Mouse (Mus musculus): ENCODE results near the gene Gad1. TPM values are rescaled to one million over a fixed set of nuclear protein-coding genes. Genes with fewer than 3 reads are reported as not detected.

Gene Gad1
- polyA plus RNA-seq, 1 experiment from 2014 or later: 46.4 TPM

DNA sequence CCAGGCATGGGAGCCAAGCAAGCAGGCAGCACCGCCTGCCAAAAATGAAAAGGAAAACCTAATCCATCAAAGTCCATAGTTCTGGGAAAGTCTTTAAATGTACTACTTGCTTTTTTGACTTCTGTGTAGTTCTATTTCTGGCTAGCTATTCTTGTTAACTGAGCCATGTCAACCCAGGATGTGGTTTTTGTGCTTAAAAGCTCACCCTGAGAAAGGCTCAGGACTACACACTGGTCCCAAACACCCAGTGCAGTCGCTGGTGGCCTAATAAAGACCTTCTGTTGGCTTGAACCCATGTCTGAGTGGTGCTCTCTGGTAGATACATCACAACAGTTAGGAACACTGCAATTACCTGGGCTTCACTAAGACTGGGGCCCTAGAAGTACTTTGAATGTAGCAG lies 1.4 kb upstream of the Gad1 start:
- Histone ChIP-seq H3K4me2 (ENCODE audit: low read length) (no peak overlapping the region), H3K36me3 (ENCODE audit: control insufficient read depth, insufficient read depth, low read length) (no peaks in the 10 kb centered on the region), H3K27ac (ENCODE audit: low read depth, low read length) (no peak overlapping the region), H3K4me1 (ENCODE audit: control insufficient read depth, insufficient read depth, low read length) (no peaks in the 10 kb centered on the region), H3K9me3 (replicated peaks; ENCODE audit: control insufficient read depth, low read length) (no peaks in the 10 kb centered on the region), H3K9ac (ENCODE audit: low read length) (no peak overlapping the region), H3K4me3 (ENCODE audit: low read depth, low read length) (no peak overlapping the region), H3K27me3 (replicated peaks; ENCODE audit: control insufficient read depth, insufficient read depth, low read length) (no peaks in the 10 kb centered on the region)
- 91% methylated on average over 2 of the region's 2 CpGs for WGBS
- DNase-seq (ENCODE audit: low spot score) (no peak), ATAC-seq (no peak)

DNA sequence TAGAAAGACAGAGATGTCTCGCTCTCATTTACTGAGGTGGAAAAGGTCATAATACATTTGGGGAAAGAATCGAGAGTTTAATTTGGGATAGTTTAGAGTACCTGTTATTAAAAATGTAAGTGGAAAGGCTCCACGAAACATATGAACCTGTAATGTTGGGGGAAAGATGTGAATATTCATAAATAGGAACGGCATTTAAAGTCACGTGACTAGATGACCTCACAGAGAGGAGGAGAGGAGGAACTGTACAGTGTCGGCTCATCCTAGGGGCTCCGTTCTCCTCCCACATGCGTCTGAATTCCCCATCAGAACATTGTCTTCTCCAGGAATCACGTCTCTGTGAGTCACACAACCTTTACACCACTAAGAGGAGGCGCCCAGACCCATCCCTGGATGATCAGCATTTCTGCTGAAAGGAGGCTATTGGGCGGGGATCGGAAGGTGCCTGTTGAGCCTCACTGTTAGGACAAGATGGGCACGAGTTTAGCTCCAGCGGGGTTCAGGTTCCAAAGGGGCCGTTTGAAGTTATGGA lies 739 bp upstream of the Gad1 start:
- Histone ChIP-seq H3K9me3 (replicated peaks; ENCODE audit: control insufficient read depth, low read length) (no peaks in the 10 kb centered on the region), H3K4me3 (ENCODE audit: low read depth, low read length) (no peak overlapping the region), H3K9ac (ENCODE audit: low read length) (no peak overlapping the region), H3K4me1 (ENCODE audit: control insufficient read depth, insufficient read depth, low read length) (no peaks in the 10 kb centered on the region), H3K27me3 (replicated peaks; ENCODE audit: control insufficient read depth, insufficient read depth, low read length) (no peaks in the 10 kb centered on the region), H3K27ac (ENCODE audit: low read depth, low read length) (no peak overlapping the region), H3K36me3 (ENCODE audit: control insufficient read depth, insufficient read depth, low read length) (no peaks in the 10 kb centered on the region), H3K4me2 (ENCODE audit: low read length) (no peak overlapping the region)
- WGBS: 86% methylated on average over 15 of the region's 15 CpGs
- no peak for DNase-seq (ENCODE audit: low spot score)
- ATAC-seq: no peak

GRCm38 (mm10) chr2:70553826-70554225 lies 954 bp downstream of the Gad1 start:
- Histone ChIP-seq H3K4me2 (ENCODE audit: low read length) (no peak overlapping the region), H3K9ac (ENCODE audit: low read length) (no peak overlapping the region), H3K36me3 (ENCODE audit: control insufficient read depth, insufficient read depth, low read length) (no peaks in the 10 kb centered on the region), H3K4me3 (ENCODE audit: low read depth, low read length) (no peak overlapping the region), H3K4me1 (ENCODE audit: control insufficient read depth, insufficient read depth, low read length) (no peaks in the 10 kb centered on the region), H3K9me3 (replicated peaks; ENCODE audit: control insufficient read depth, low read length) (no peaks in the 10 kb centered on the region), H3K27me3 (replicated peaks; ENCODE audit: control insufficient read depth, insufficient read depth, low read length) (no peaks in the 10 kb centered on the region), H3K27ac (ENCODE audit: low read depth, low read length) (no peak overlapping the region)
- WGBS: 84% methylated on average over 3 of the region's 3 CpGs
- ATAC-seq (no peak), DNase-seq (ENCODE audit: low spot score) (no peak)

DNA sequence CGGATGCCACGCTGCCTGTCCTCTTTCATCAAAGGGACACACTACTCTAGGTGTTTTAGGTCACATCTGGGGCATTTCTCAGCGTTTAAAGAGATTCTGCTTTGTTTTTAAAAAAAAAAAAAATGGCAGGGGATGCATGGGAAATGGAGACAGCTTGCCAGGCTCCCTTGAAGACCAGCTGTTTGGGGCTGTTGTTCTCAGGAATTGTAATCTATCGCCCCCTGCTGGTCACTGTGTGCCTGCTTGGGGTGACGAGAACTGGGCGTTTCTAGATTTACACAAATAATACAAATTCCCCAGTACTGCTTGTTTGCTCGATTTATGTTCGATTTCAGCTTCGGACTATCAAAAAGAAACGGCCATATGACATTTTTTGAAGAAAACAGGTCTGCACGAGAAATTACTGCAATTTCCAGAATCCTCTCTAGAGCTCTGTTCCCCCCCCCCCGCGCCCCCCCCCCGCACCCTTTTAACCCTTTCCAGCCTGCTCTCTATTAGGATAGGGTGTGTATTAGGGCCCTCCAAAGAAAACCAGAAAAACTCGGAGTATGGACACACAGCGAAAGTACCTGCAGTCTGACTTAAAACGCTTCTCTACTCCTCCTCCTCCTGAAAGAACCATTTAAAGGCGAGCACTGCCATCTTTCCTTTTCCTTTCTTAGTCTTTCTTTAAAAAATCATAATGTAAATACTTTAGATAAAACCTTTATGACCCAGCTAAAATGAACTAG lies 5.4 kb downstream of the Gad1 start:
- H3K4me3 ChIP-seq (ENCODE audit: low read depth, low read length): peak overlapping the region; percentile 0; the same call in 1 of the 2 replicates
- ATAC-seq (peak; percentile 74), DNase-seq (ENCODE audit: low spot score) (peak; percentile 98)
- H3K36me3 ChIP-seq (ENCODE audit: control insufficient read depth, insufficient read depth, low read length): no peaks in the 10 kb centered on the region
- H3K9me3 ChIP-seq (replicated peaks; ENCODE audit: control insufficient read depth, low read length): no peaks in the 10 kb centered on the region
- 7% methylated on average over 18 of the region's 18 CpGs for whole genome bisulfite sequencing
- H3K27ac ChIP-seq (ENCODE audit: low read depth, low read length): no peak overlapping the region; the same call in 1 of the 2 replicates
- peaks cover 37% of the 10 kb centered on the region for H3K27me3 ChIP-seq (replicated peaks; ENCODE audit: control insufficient read depth, insufficient read depth, low read length)
- H3K4me2 ChIP-seq (ENCODE audit: low read length): peak overlapping the region; percentile 68; the same call in 1 of the 2 replicates
- no peaks in the 10 kb centered on the region for H3K4me1 ChIP-seq (ENCODE audit: control insufficient read depth, insufficient read depth, low read length)
- H3K9ac ChIP-seq (ENCODE audit: low read length): peak overlapping the region; percentile 37; the same call in 1 of the 2 replicates

GRCm38 (mm10) chr2:70558843-70559451 lies 6.1 kb downstream of the Gad1 start:
- H3K27ac ChIP-seq (ENCODE audit: low read depth, low read length): no peak overlapping the region
- H3K27me3 ChIP-seq (replicated peaks; ENCODE audit: control insufficient read depth, insufficient read depth, low read length): peaks cover 44% of the 10 kb centered on the region
- no peaks in the 10 kb centered on the region for H3K9me3 ChIP-seq (replicated peaks; ENCODE audit: control insufficient read depth, low read length)
- WGBS: 14% methylated on average over 24 of the region's 24 CpGs
- H3K36me3 ChIP-seq (ENCODE audit: control insufficient read depth, insufficient read depth, low read length): no peaks in the 10 kb centered on the region
- H3K4me2 ChIP-seq (ENCODE audit: low read length): peak overlapping the region; percentile 68
- ATAC-seq (no peak), DNase-seq (ENCODE audit: low spot score) (no peak)
- no peak overlapping the region for H3K9ac ChIP-seq (ENCODE audit: low read length)
- no peaks in the 10 kb centered on the region for H3K4me1 ChIP-seq (ENCODE audit: control insufficient read depth, insufficient read depth, low read length)
- H3K4me3 ChIP-seq (ENCODE audit: low read depth, low read length): peak overlapping the region; percentile 0; the same call in 1 of the 2 replicates

GRCm38 (mm10) chr2:70559520-70559919 lies 6.6 kb downstream of the Gad1 start:
- Histone ChIP-seq H3K9ac (ENCODE audit: low read length) (no peak overlapping the region), H3K36me3 (ENCODE audit: control insufficient read depth, insufficient read depth, low read length) (no peaks in the 10 kb centered on the region), H3K27me3 (replicated peaks; ENCODE audit: control insufficient read depth, insufficient read depth, low read length) (peaks cover 45% of the 10 kb centered on the region), H3K4me1 (ENCODE audit: control insufficient read depth, insufficient read depth, low read length) (no peaks in the 10 kb centered on the region; the same call in 1 of the 2 replicates), H3K4me2 (ENCODE audit: low read length) (peak overlapping the region; percentile 68), H3K4me3 (ENCODE audit: low read depth, low read length) (0 out of 2 replicates have a peak overlapping the region, but pooled peaks have one; percentile 1), H3K9me3 (replicated peaks; ENCODE audit: control insufficient read depth, low read length) (no peaks in the 10 kb centered on the region), H3K27ac (ENCODE audit: low read depth, low read length) (0 out of 2 replicates have a peak overlapping the region, but pooled peaks have one; percentile 44)
- DNase-seq (ENCODE audit: low spot score) (peak; percentile 68), ATAC-seq (no peak)
- 1% methylated on average over 13 of the region's 13 CpGs for WGBS

- peak overlapping the region; percentile 93 for H3K27ac ChIP-seq (ENCODE audit: low read depth, low read length)
- H3K9me3 ChIP-seq (replicated peaks; ENCODE audit: control insufficient read depth, low read length): no peaks in the 10 kb centered on the region
- ATAC-seq: peak; percentile 64
- H3K4me3 ChIP-seq (ENCODE audit: low read depth, low read length): peak overlapping the region; percentile 48
- DNase-seq (ENCODE audit: low spot score): peak; percentile 91
- 1% methylated on average over 29 of the region's 29 CpGs for WGBS
- H3K36me3 ChIP-seq (ENCODE audit: control insufficient read depth, insufficient read depth, low read length): no peaks in the 10 kb centered on the region
- H3K9ac ChIP-seq (ENCODE audit: low read length): peak overlapping the region; percentile 80
- peak overlapping the region; percentile 68 for H3K4me2 ChIP-seq (ENCODE audit: low read length)
- H3K4me1 ChIP-seq (ENCODE audit: control insufficient read depth, insufficient read depth, low read length): peaks cover 8% of the 10 kb centered on the region
- H3K27me3 ChIP-seq (replicated peaks; ENCODE audit: control insufficient read depth, insufficient read depth, low read length): peaks cover 59% of the 10 kb centered on the region
Measured at GRCm38 (mm10) chr2:70561077-70561795, 8.4 kb downstream of the Gad1 start.

DNA sequence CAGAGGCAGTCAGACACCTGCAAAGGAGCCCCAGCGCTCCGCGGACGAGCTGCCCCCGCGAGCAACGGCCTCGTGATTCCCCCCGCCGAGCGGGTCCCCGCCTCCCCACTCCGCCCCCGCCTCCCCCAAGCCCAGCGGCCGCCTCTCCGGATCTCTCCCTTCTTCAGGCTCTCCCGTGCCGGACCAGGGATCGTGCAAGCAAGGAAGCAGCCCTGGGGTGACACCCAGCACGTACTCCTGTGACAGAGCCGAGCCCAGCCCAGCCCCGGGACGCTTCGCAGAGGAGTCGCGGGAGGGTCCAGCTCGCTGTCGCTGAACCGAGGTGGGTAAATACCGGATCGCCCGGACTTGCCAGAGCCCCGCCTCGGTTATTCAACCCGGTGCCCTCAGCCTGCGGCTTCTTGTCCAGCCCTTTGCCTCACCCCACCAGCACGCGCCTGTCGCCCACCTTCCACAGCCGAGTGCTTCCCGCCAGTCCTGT lies 9.2 kb downstream of the Gad1 start:
- WGBS: under 1% methylated on average over 42 of the region's 42 CpGs
- H3K36me3 ChIP-seq (ENCODE audit: control insufficient read depth, insufficient read depth, low read length): no peaks in the 10 kb centered on the region
- ATAC-seq: peak; percentile 22
- peak overlapping the region; percentile 93 for H3K27ac ChIP-seq (ENCODE audit: low read depth, low read length)
- peak overlapping the region; percentile 48 for H3K4me3 ChIP-seq (ENCODE audit: low read depth, low read length)
- peaks cover 9% of the 10 kb centered on the region for H3K4me1 ChIP-seq (ENCODE audit: control insufficient read depth, insufficient read depth, low read length)
- DNase-seq (ENCODE audit: low spot score): peak; percentile 56
- peak overlapping the region; percentile 68 for H3K4me2 ChIP-seq (ENCODE audit: low read length)
- H3K9me3 ChIP-seq (replicated peaks; ENCODE audit: control insufficient read depth, low read length): no peaks in the 10 kb centered on the region
- peak overlapping the region; percentile 80 for H3K9ac ChIP-seq (ENCODE audit: low read length)
- peaks cover 67% of the 10 kb centered on the region for H3K27me3 ChIP-seq (replicated peaks; ENCODE audit: control insufficient read depth, insufficient read depth, low read length)
